Mouse (Mus musculus) right cerebral cortex, adult 18-20 months (tissue): ENCODE data around the gene Rnase2b.
A peak's percentile ranks its signal among the peaks of the same experiment; 100 is the strongest.
"Not testable (repeated sequence)": the region's sequence is repeated elsewhere in the genome, so short reads cannot be mapped to it uniquely, and the experiment has no call there.

ENCODE experiments used
- DNase-seq: peaks from one replicate; pipeline ENCODE4 v3.0.0; 2022; ENCODE audit warnings: mixed read lengths

Rnase2b gene

GRCm38 (mm10) chr14:51156056-51156735 is 5.9 kb upstream of the Rnase2b start:
- no peak for DNase-seq

- DNase-seq = no peak
Measured at GRCm38 (mm10) chr14:51156736-51157068, 5.4 kb upstream of the Rnase2b start.

- DNase-seq = no peak
Measured at GRCm38 (mm10) chr14:51157072-51157471, 5.0 kb upstream of the Rnase2b start.

GRCm38 (mm10) chr14:51163323-51163722 is 1.3 kb downstream of the Rnase2b start:
- DNase-seq = not testable (repeated sequence)

GRCm38 (mm10) chr14:51165435-51165834 is 3.4 kb downstream of the Rnase2b start:
- DNase-seq = no peak

- DNase-seq = no peak
Measured at GRCm38 (mm10) chr14:51166068-51166467, 4.0 kb downstream of the Rnase2b start.

- peak; percentile 5 for DNase-seq
Measured at GRCm38 (mm10) chr14:51172095-51172865, 10.2 kb downstream of the Rnase2b start.

- DNase-seq = peak; percentile 6
Measured at GRCm38 (mm10) chr14:51172947-51173346, 10.9 kb downstream of the Rnase2b start.

GRCm38 (mm10) chr14:51173843-51174242 is 11.8 kb downstream of the Rnase2b start:
- DNase-seq = no peak

GRCm38 (mm10) chr14:51181051-51181450 is 19.0 kb downstream of the Rnase2b start:
- DNase-seq = not testable (repeated sequence)

GRCm38 (mm10) chr14:51195681-51196080 is 33.6 kb downstream of the Rnase2b start:
- no peak for DNase-seq

- DNase-seq = no peak
Measured at GRCm38 (mm10) chr14:51199098-51200023, 37.3 kb downstream of the Rnase2b start, which contains the start of gene Ang2. TSS of gene Ang2 (minus strand) at chr14:51199148.

GRCm38 (mm10) chr14:51200054-51200453 is 38.0 kb downstream of the Rnase2b start:
- peak; percentile 2 for DNase-seq

- DNase-seq = no peak
Measured at GRCm38 (mm10) chr14:51200466-51200865, 38.4 kb downstream of the Rnase2b start.

- no peak for DNase-seq
Measured at GRCm38 (mm10) chr14:51203115-51203514, 41.1 kb downstream of the Rnase2b start, which contains the start of gene Ear14. TSS of gene Ear14 (plus strand) at chr14:51203391.
